Mouse (Mus musculus): ENCODE data around the gene Ptprr.

DNA sequence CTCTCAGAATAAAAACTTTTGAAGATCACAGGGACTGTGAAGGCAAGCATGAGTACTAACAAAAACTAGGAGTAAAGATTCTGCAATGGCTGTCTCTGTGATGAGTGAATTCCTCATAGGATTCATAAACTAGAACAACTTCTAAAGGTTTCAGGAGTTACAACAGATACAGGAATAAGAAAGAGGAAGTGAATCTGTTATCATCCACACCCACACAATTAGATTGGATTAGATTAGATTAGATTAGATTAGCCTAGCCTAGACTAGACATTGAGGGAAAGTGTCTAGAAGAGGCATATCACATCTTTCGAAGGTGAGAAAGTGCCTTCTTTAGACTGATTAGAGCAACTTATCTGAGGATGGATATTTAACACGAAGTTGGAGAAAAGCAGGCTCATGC is 117.2 kb downstream of the Ptprr start:
- TF ChIP-seq POLR2A (IDR thresholded peaks at IDR 0.05; ENCODE audit: low read depth, low read length) = no peak
- no peak for TF ChIP-seq CTCF (conservative IDR thresholded peaks at IDR 0.05; ENCODE audit: insufficient read depth, insufficient read length, low read depth, low read length)
